Mouse (Mus musculus) heart, adult 18-20 months (tissue): Measurements from ENCODE around the gene Ice2. TPM values are rescaled to one million over a fixed set of nuclear protein-coding genes. Genes with fewer than 3 reads are reported as not detected.
A peak's percentile ranks its signal among the peaks of the same experiment; 100 is the strongest.

Source experiments
- DNase-seq, 2 experiments: peaks; one replicate each; pipeline ENCODE4 v3.0.0; 2021 to 2022; ENCODE audit warnings: mixed read lengths in 1 of 2
- microRNA-seq, 2 experiments: library from miRNA; unstranded; fragments of <30 nt; microRNA quantifications; one replicate each; pipeline ENCODE4 v1.2.0; 2022
- total RNA-seq, 2 experiments: library from RNA; stranded (reverse); gene quantifications; 2 replicates each; pipeline ENCODE4 v1.2.3; 2021

The Ice2 gene
- total RNA-seq, 2 experiments from 2014 or later, result 6.4 to 8.9 TPM

- DNase-seq, result peak; percentile 73
These were observed 61.3 kb downstream of the Ice2 start for GRCm38 (mm10) chr9:69458982-69459381.

- DNase-seq, result no peak
These were observed 62.2 kb downstream of the Ice2 start for GRCm38 (mm10) chr9:69459876-69460275.

GRCm38 (mm10) chr9:69463046-69463445, 65.3 kb downstream of the Ice2 start:
- DNase-seq, result no peak

- peak in 1 of 2 experiments; percentile 25 for DNase-seq
These were observed 66.5 kb downstream of the Ice2 start for GRCm38 (mm10) chr9:69464109-69464756.

- DNase-seq, result no peak
These were observed 68.4 kb downstream of the Ice2 start for GRCm38 (mm10) chr9:69466098-69466497.

- no peak for DNase-seq
These were observed 69.7 kb downstream of the Ice2 start for GRCm38 (mm10) chr9:69467310-69467939.

GRCm38 (mm10) chr9:69468991-69469390, 71.3 kb downstream of the Ice2 start:
- peak in 1 of 2 experiments; percentile 43 for DNase-seq

- no peak for DNase-seq
These were observed 72.7 kb downstream of the Ice2 start for GRCm38 (mm10) chr9:69470362-69470761.

GRCm38 (mm10) chr9:69470921-69471320, 73.2 kb downstream of the Ice2 start:
- DNase-seq, result peak in 1 of 2 experiments; percentile 27

- peak; percentile 88 to 92 for DNase-seq
These were observed 75.0 kb downstream of the Ice2 start for GRCm38 (mm10) chr9:69472724-69473123.

GRCm38 (mm10) chr9:69475873-69476272, 78.2 kb downstream of the Ice2 start:
- no peak for DNase-seq

GRCm38 (mm10) chr9:69477195-69477823, 79.6 kb downstream of the Ice2 start:
- DNase-seq, result peak; percentile 64 to 85

GRCm38 (mm10) chr9:69477824-69478222, 80.1 kb downstream of the Ice2 start:
- no peak for DNase-seq

- DNase-seq, result peak; percentile 79 to 95
These were observed 82.6 kb downstream of the Ice2 start for GRCm38 (mm10) chr9:69480344-69480743.

Small RNAs within 50 kb of the gene (microRNA-seq; reads per million reads assigned to microRNA genes)
- gene Mir3109, result 2.3 to 2.4 reads per million in 2 experiments

Other genes with a start within 250 kb of the Ice2 start
- 10 to 100 TPM; 74.1 to 74.4 TPM for gene Anxa2, start 55.7 kb downstream of the Ice2 start, total RNA-seq